Mouse (Mus musculus) A20 (cell line): ENCODE measurements around the gene Tmem120b.

Source experiments
- DNase-seq: peaks from one replicate; pipeline ENCODE4 v3.0.0-alpha.2; 2011; ENCODE audit warnings: low read depth, low spot score

The Tmem120b gene

DNA sequence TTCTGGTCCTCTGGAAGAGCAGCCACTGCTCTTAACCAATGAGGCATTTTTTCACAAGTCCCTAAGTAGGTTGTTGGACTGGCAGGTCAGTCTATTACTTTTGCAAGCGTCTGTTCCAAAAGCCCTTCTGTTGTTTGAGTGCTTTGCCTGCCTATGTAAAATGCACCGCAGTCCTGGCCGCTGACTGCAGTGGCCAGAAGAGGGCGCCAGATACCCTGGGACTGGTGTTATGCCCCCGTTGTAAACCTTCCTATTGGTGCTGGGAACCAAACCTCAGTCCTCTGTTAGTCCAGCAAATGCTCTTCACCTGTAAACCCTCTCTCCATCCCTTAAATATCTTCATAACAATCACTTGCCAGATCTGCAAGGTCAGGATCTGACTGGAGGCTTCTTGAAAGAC, 16.5 kb upstream of the Tmem120b start:
- DNase-seq, result peak; percentile 20

DNA sequence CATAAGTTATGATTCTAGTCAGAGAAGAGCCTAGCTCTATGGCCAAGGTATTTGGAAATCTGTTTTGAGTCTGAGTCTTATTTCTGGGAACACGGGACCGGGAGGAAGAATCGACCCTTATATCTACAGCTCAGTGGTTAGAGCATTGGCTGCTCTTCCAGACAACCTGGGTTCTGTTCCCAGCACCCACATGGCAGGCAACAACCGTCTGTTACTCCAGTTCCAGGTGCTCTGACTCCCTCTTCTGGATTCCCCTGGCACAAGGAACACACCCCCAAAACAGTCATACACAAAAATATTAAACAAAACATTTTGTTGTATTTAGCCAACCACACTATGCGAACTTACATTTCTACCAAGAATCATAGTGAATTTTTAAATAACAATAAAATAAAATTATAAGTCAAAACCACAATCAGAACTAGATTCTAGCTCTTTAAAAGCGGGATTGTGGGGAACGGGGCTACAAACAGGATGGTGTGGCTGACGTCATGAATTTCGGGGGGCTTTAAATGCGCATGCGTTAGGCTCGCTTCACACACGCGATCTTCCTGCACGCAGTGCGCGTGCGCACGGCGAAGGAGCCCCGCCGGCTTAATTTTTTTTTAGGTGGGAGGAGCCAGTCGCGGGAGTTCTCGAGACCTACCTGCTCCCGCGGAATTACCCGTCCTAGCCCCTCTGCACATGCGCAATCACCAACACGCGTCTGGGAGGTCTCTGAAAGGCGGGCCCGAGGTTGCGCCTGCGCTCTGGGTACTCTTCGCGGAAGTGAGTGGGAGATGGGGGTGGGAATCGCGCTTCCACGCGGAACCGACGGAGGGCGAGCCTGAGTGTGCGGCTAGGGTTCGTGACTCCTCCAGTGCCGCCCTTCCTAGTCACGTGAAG, 10.6 kb upstream of the Tmem120b start:
- DNase-seq, result peak; percentile 100

DNA sequence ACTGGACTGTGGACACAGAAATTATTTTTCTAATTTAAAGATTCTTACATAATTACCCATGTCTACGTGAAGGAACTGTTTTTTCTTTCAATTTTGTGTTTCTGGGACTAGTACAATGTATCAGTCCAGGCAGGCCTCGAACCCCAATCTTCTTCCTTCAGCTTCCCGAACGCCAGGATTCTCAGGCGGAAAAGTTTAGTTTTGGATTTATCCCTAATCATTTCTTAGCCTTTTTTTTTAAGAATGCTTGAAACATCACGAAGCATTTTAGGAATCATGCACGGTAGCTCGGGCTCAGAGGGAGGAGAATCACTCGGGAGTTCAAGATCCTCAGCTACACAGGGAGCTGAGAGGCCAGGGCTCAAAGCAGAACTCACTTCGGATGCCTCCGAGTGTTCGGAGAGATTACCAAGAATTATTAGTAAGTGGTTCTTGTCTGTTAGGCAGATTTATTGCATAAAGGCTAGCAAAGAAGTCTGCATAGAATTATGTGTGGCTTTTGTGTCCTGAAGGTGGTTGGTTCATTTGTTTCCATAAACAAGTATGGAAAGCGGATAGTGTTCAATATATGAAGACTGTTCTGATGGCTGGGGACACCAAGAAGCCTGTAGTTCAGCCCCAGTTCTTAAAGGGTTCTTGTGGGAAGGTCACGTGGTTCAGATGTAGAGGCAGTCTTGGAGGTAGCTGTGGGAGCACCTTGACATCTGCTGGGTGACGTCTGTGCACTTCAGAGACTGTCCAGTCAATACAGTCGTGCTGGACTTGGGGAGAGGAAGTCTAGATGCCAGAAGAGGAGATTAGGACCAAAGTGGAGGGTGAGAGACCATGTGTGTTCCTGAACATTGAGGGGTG, 9.7 kb upstream of the Tmem120b start:
- peak; percentile 58 for DNase-seq

DNA sequence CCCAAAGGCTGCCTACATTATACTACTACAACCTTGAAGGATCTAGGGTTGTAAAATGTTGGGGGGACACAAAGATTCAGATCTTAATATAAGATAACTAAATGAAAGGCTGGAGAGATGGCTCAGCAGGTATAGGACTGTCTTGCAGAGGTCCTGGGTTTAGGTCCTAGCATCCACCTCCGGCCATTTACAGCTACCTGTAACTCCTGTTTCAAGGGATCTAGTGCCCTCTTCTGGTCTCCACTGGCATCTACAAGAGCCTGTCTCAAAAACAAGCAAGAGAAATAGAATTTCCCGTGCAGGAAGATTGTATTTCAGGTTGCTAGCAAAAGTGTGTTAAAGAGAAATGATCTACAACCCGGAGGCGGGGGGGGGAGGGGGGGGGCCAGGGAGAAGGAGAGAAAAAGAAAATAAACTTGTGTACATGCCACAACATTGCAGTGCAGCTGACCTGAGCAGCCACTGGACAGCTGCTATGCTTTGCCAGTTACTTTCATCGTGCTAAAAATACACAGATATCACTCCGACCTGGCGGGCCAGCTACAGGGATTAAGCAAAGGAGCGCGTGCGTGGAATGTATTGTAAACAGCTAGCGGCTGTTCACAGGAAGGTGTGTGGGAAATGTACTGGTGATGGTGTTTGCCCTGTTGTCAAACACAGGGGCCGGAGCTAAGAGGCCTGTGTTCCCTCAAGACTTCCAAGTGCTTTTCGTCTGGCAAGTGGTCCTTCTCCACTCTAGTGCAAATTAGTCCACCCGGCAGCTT, 8.3 kb upstream of the Tmem120b start:
- peak; percentile 81 for DNase-seq

DNA sequence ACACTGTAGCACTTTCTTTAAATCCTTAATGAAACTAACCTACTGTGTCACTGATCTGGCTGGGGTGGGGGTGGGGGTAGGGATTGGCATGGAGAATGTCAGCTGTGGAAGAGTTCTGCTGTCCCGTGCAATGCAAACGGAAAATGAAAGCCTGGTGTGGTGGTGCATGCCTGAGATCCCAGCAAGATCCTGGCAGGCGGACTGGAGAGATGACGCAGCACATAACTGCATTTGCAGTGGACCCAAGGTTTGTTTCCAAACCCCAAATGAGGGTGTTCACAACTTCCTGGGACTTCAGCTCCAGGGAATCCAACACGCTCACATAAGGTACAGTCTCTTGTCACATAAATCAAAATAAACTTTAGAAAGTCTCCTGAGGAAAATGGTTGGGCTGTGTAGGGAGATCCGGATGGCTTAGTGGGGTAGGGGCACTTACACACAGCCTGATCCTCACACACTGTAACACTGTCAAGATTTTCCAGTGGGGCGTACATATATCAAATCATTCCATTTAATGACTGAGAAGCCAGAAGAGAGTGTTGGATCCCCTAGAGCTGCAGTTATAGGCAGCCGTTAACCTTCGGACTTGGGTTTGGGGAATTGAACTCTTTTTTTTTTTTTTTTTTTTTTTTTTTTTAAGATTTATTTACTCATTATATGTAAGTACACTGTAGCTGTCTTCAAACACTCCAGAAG, 7.4 kb upstream of the Tmem120b start:
- peak; percentile 39 for DNase-seq

DNA sequence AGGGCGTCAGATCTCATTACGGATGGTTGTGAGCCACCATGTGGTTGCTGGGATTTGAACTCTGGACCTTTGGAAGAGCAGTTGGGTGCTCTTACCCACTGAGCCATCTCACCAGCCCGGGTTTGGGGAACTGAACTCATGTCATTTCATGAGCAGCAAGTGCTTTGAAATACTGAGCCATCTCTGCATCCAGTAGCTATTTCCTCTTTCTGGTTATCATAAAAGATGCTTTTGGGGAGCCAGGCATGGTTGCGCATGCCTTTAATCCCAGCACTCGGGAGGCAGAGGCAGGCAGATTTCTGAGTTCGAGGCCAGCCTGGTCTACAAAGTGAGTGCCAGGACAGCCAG, 6.8 kb upstream of the Tmem120b start:
- DNase-seq, result peak; percentile 86

DNA sequence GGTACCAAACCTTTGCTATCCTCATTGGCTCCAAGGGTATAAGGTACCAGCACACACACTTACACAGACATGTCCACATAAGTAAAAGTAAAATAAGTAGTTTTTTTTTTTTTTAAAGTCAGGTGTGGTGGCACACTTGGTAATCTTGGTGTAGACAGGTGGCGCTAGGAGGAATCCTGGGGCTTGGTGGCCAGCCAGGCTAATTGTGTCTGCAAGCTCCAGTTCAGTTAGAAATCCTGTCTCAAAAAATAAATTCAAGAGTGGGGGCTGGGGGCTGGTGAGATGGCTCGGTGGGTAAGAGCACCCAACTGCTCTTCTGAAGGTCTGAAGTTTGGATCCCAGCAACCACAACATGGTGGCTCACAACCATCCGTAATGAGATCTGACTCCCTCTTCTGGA, 5.1 kb upstream of the Tmem120b start:
- no peak for DNase-seq

DNA sequence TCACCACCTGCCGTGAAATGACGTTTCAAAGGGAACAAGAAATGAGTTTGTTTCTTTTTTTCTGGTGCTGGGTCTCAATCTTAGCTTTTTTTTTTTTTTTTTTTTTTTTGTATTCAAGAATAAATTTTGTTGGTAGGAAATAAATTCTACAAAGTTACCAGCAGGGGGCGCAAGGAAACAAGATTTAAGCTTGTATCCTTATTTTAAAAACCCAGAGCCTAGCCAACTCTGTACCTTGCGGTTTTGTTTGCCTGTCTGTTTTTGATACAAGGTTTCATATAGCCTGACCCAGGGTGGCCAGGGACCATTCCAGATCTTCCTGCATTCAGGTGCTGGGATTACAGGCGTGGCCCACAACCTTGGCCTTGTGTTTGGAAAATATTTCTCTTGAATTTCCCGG, 4.0 kb upstream of the Tmem120b start:
- peak; percentile 85 for DNase-seq

DNA sequence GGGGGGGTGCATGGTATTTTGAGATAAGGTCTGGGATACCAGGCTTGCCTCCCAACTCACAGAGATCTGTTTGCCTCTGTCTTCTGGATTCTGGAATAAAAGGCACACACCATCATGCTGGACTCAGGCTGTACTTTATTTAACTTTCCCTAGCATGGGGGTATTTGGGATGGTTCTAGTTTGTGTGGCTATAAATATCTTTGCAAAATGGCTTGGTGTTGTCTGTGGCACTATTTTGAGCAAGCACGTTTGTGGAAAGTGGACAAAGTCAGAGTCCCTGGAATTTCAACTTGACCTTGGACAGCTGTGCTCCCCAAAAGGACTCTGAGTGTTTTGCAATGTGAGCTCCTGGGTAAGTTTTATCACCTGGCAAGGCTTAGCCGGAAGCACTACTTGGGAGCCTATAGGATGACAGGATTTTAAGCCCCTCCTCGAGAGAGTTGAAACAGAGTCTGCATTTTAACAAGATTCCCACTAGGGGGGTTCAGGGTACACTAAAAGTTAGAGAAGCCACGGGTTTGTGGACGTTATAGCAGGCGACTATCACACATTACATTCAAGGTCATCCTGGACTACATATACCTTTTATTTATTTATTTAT, 720 bp upstream of the Tmem120b start:
- DNase-seq, result peak; percentile 79

DNA sequence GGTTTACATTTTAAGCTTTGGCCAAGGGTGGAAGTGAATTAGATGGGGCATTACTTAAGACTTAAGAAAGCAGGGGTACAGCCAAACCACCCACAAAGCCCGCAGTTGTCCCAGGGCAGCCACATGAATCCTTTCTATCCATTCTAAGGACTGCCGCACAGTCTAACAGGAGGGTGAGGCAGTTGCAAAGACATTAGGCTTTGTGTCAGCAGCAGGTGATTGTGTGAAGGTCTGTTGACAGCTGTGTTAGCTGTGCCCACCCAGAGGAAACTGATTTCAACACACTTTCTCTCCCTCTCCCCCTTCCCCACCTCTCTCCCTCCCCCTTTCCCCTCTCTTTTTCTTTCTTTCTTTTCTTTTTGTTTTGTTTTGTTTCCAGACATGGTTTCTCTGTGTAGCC, 499 bp downstream of the Tmem120b start:
- DNase-seq, result no peak

DNA sequence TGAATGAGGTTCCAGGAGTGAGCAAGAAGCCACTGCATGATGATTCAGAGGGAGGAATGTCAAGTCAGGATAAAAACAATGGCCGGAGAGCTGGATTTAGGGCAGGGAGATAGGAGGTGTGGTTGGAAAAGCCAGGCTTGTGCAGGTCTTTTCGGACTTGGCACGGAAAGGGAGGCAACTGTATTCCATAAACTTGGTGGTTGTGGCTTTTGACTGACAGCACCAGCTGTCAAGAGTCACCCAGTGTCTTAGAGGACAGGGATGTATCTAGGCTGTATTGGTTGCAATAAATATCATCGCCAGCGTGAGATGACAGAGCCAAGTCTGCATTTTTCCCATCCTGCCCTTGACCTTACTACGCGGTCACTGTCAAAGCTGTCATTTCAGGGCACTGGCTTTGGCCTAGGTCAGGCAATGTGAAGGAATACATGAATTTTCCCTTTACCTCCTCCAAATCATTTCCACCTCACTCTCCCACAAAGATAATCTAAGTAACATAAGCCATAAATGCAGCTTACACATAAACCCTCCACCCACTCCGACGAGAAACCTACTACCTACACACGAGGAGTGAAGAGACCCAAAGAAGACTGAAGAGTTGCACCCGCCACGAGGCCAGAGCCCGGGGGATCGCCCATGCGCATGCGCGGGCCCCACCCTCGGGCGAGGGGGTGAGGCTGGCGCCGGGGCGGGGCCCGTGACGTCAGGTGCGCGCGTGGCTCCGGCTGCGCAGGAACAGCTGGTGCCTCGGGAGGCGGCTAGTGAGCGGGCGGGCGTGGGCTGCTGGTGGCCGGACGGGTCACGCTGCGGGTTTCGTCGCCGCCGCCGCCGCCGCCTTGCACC, 7.6 kb downstream of the Tmem120b start:
- DNase-seq, result peak; percentile 91

DNA sequence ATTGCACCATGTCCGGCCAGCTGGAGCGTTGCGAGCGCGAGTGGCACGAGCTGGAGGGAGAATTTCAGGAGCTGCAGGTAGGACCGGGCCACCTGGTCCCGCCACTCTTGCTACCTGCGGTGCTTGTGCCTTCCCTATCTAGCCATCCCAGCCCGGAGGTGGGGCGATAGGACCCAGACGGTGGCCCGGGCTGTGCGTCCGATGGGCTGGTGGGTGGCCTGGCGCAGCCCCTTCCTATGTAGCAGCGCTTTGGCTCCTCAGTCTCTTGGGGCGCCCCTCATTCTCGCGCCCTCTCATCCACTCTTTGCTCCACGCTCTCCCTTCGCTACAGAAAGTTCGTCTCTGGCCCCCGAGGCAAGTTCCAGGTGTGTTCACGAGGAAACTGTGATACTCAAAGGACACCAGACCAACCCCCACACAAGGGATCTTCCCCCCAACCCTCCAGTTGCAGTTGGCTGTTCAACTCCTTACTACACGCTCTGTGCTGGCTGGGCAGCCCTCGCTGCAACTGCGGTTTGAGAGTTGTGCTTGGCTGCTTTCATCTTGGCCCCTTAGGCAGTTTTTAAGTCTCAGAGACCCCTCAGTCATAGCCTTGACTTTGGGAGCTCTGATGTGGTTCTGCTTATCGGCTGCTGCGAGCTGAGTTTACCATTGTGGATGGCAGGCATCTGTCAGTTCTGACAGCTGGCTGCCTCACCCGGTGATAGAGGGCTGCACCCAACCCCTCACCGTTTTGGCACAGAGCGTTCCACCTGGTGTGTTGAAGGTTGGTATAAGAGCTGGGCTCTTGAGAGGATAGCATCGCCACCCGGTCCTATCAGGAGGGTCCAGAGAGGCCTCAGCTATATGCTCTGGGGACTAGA, 8.4 kb downstream of the Tmem120b start:
- no peak for DNase-seq

DNA sequence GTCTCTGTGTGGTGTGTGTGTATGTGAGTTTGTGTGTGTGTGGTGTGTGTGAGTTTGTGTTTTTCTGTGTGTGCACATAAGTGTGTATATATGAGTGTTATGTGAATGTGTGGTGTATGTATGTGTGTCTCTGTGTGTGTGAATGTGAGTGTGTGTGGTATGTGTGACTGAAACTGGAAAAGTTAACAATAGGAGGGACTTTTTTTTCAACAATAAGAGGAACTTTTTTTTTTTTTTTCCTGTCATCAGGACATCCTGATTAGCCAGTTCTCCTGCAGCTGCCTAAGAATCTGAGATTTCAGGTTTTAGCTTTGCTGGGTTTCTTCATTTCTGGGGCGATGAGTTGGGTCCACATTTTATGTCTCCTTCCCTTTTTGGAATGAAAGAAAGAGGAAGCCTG, 11.4 kb downstream of the Tmem120b start:
- no peak for DNase-seq

DNA sequence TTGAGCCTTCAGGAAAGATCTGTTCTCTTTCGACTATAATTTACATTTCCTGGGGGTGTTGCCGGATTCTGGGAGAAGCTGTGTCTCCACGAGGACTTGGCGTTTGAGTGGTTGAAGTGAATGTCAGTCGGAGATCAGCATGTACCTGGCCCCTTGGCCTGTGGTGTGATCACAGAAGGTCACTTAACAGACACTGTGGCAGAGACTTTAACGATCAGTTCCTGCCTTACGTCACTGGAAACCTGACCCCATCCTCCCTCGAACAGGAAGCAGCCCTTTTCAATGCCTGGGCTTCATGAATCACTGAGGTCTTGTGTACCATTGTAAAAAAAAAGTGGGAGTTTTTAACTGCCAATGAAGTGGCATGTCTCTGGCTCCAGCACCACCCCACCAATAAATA, 11.8 kb downstream of the Tmem120b start:
- DNase-seq, result no peak

DNA sequence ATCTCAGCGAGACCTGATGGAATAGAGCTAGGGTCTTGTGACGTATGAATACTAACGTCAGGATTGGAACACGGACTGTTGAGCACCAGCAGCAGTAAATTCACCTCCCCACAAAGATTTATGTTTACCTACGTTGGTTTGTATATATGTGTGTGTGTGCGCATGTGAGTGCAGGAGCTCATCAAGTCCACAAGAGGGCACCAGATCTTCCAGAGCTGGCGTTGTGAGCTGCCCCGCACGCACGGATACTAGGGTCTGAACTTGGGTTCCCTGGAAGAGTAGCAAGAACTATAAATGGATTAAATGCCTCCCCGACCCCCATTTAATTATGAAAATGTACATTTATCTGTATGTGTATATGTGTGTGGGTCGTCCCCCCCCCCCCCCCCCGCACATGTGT, 12.3 kb downstream of the Tmem120b start:
- DNase-seq, result no peak

DNA sequence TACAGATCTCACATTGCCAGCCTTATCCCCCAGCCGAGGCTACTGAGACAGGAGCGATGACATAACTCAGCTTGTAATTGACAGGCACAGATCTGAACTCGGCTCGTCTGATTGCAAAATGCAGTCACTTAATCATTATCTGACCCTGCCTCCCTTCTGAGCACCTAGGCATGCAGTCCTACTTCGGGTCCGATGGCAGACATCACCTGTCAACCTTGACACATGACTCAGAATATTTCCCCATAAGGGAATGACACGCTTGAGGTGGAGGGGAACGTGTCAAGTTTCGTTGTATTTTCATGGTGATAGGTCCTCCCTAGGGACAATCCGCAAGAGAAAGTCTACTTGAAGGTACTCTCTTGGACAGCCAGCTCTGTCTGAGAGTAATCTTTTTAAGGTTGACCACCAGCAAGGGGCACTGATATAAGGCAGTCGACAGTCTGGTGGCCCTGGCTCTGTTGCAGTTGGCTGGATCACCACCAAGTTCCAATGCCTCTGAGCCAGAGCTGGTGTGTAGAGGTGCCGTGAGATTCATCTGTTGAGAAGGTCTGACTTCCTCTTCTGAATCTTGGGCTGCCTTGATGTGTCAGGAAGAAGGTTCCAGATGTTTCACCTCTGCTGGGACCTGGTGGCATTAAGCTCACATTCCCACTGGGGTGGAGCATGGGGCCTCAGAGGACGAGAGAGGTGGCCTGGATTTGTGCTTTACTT, 15.3 kb downstream of the Tmem120b start:
- DNase-seq, result peak; percentile 52

DNA sequence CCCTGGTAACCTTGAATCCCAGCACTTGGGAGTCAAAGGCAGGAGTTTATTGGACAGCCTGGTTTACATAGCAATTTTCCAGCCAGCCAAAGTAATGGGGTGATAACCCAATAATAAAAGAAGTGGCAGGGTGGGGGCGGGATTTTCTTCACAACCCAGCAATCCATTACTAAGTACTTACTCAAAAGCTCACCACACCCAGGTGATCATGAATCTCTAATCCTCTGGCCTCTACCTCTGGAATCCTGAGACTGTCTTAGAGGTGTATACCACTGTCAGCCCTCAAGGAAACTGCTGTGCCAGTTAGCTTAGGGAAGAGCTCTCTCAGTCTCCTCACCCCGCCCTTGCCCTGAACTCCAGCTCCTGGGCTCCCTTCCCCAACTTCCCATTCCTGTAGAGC, 18.3 kb downstream of the Tmem120b start:
- DNase-seq, result no peak

DNA sequence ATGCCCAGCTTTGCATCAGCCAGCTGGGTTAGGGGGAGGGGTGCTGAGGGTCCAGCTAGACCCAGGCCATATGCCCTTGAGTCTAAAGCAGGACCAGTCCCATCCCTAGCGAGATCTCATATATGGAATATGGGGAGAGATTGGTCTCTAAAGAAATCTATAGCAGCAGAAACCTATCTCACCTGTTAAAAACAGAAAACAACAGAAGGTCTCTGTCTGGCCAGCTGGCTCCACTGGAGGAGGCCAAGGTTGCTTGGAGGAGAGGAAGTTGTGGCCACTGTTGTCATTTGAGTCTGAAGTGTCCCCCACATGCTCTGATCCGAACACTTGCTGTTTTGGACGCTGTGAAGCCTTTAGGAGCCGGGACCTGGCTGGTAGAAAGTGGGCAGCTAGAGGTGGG, 20.6 kb downstream of the Tmem120b start:
- DNase-seq, result no peak
